Comparison of ENCODE assay signal across 18 mouse cellular contexts in the genomic region with DNA sequence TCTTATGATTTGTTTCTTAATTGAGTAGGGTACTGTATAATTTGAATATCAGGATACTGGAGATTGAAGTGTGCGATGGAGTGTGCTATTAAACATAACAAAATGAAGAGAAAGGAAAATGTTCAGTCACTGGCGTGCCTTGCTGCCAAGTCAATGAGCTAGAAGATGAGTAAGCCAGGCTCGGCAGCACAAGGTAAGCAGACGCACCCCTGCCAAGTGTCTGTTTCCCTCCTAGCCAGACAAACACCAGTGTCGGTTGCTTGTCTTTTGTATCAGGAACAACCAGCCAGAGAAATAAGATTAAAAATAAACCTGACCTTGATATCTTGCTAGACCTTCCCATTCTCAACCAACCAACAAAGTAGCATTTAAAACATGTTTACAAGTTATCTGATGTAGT. TPM values are rescaled to one million over a fixed set of nuclear protein-coding genes. Genes with fewer than 3 reads are reported as not detected.
A peak's percentile ranks its signal among the peaks of the same experiment; 100 is the strongest.
DNase-seq lines count a peak whose midpoint lies in the region; ATAC-seq and TF ChIP-seq lines count a peak whose summit lies in the region.
"Had no signal": no experiment of that assay in that cellular context is flagged by ENCODE, and none has a peak within 500 bp of the region (broad histone marks: within the 10 kb centered on the region; RNA-seq: fewer than 3 reads in every experiment).

No protein-coding gene starts in this region.

- TF ChIP-seq CTCF in brain, embryonic 14.5 days (IDR thresholded peaks at IDR 0.05; ENCODE audit: borderline replicate concordance, extremely low read depth, insufficient read depth, insufficient read length) = no peak

- H3K36me3 ChIP-seq in hindbrain, embryonic 10.5 days = no peaks in the 10 kb centered on the region
- H3K36me3 ChIP-seq: embryonic facial prominence, embryonic 15.5 days; forebrain, embryonic 15.5 days; limb, embryonic 13.5 days; midbrain, embryonic 10.5 days had no signal

- no peaks in the 10 kb centered on the region; the same call in 1 of the 2 replicates for H3K4me1 ChIP-seq in hindbrain, embryonic 10.5 days (replicated peaks)
- H3K4me1 ChIP-seq: embryonic facial prominence, embryonic 15.5 days had no signal

- no peaks in the 10 kb centered on the region for H3K27me3 ChIP-seq in hindbrain, embryonic 10.5 days (ENCODE audit: insufficient read depth, poor library complexity, severe bottlenecking)
- H3K27me3 ChIP-seq: embryonic facial prominence, embryonic 15.5 days; forebrain, embryonic 15.5 days; limb, embryonic 13.5 days had no signal

- no peak for TF ChIP-seq POLR2A in brain, embryonic 14.5 days (IDR thresholded peaks at IDR 0.05; ENCODE audit: borderline replicate concordance, extremely low read depth, insufficient read depth, insufficient read length, poor library complexity, severe bottlenecking)

- H3K27ac ChIP-seq in hindbrain, embryonic 10.5 days = no peak overlapping the region
- H3K27ac ChIP-seq: embryonic facial prominence, embryonic 15.5 days; forebrain, embryonic 15.5 days; kidney, postnatal 0 days; limb, embryonic 13.5 days; midbrain, embryonic 10.5 days had no signal

- no peaks in the 10 kb centered on the region for H3K9me3 ChIP-seq in hindbrain, embryonic 10.5 days
- H3K9me3 ChIP-seq: embryonic facial prominence, embryonic 15.5 days; forebrain, embryonic 15.5 days; limb, embryonic 13.5 days; midbrain, embryonic 10.5 days had no signal

- WGBS in hindbrain, embryonic 10.5 days = 89% methylated on average over 5 of the region's 5 CpGs

- ATAC-seq in megakaryocyte progenitor cell, adult 5-6 weeks (replicated peaks; ENCODE audit: poor library complexity) = peak; percentile 83
- ATAC-seq: CD4-positive, CD25-positive, alpha-beta regulatory T cell, adult 4 months; forebrain, embryonic 15.5 days; hindbrain, embryonic 16.5 days had no signal

- peak; percentile 45 for DNase-seq in gastrocnemius, postnatal 25 days
- no peak for DNase-seq in gastrocnemius, adult 18-20 months (ENCODE audit: low spot score)
- peak; percentile 41 to 60 for DNase-seq in right cerebral cortex, adult 2 months (ENCODE audit: low spot score in 2 of 2)
- no peak for DNase-seq in right cerebral cortex, postnatal 14 days
- DNase-seq in brain, embryonic 14.5 days (ENCODE audit: low read depth) = peak; percentile 23
- DNase-seq in hindbrain, embryonic 10.5 days (ENCODE audit: low spot score) = no peak
- no peak for DNase-seq in layer of hippocampus, postnatal 10 days (ENCODE audit: low spot score in 2 of 2)
- DNase-seq: lung, adult 18-20 months; retina, postnatal 1 day; thymus, postnatal 4 days had no signal

- no peak overlapping the region for H3K4me3 ChIP-seq in hindbrain, embryonic 10.5 days
- H3K4me3 ChIP-seq: embryonic facial prominence, embryonic 15.5 days; forebrain, embryonic 15.5 days; limb, embryonic 13.5 days; midbrain, embryonic 10.5 days had no signal

RNA-seq across cellular contexts. Expression of gene Ablim1, which starts 18.2 kb away (rescaled TPM):
- total RNA-seq in gastrocnemius, postnatal 25 days (2021) = 10 to 100 TPM; 37.6 to 41.4 TPM
- total RNA-seq in gastrocnemius, adult 18-20 months (2021) = 10 to 100 TPM; 36.0 to 65.7 TPM
- 19.3 and 40.7 TPM in 2 replicates for polyA plus RNA-seq in brain, embryonic 14.5 days (2012; rRNA removed)
- 6.1 and 7.0 TPM in 2 replicates for total RNA-seq in megakaryocyte progenitor cell, adult 5-6 weeks (2015)
- 6.7 and 8.1 TPM in 2 replicates for total RNA-seq in megakaryocyte progenitor cell, adult 5-6 weeks (2017)
- 16.1 and 17.7 TPM in 2 replicates for polyA plus RNA-seq in hindbrain, embryonic 10.5 days (2016; fragmentation: Nextera tagmentation; extraction: Ambion mirVana)
- 10 to 100 TPM; 81.9 to 87.6 TPM for total RNA-seq in layer of hippocampus, postnatal 10 days (2021)

Comparison
In these comparisons a context has a peak if more than half of its experiments do, and no peak if none do; other contexts are left out.
1. DNase-seq: peak in gastrocnemius, postnatal 25 days (single experiment), right cerebral cortex, adult 2 months (2 of 2) and brain, embryonic 14.5 days (single experiment); none in gastrocnemius, adult 18-20 months (single experiment), right cerebral cortex, postnatal 14 days (single experiment), hindbrain, embryonic 10.5 days (single experiment) and layer of hippocampus, postnatal 10 days (0 of 2).
2. RNA of gene Ablim1, which starts 18.2 kb away (total RNA-seq): 81.9 to 87.6 TPM in layer of hippocampus, postnatal 10 days, 36.0 to 65.7 TPM in gastrocnemius, adult 18-20 months and 37.6 to 41.4 TPM in gastrocnemius, postnatal 25 days; 6.1 to 8.1 TPM in megakaryocyte progenitor cell, adult 5-6 weeks; every median in the first group is over 4 times any median in the second.